Mouse (Mus musculus): ENCODE results near the gene 2310034G01Rik. TPM values are rescaled to one million over a fixed set of nuclear protein-coding genes. Genes with fewer than 3 reads are reported as not detected.

The 2310034G01Rik gene
- polyA plus RNA-seq, 1 experiment from 2014 or later: 1.0 TPM

- 69% methylated on average over 5 of the region's 5 CpGs for WGBS
- Histone ChIP-seq H3K4me1 (peaks cover 53% of the 10 kb centered on the region), H3K9me3 (no peaks in the 10 kb centered on the region), H3K27me3 (replicated peaks; ENCODE audit: low read depth, poor library complexity, severe bottlenecking) (peaks cover 91% of the 10 kb centered on the region), H3K4me3 (no peak overlapping the region), H3K27ac (replicated peaks) (no peak overlapping the region), H3K36me3 (replicated peaks) (no peaks in the 10 kb centered on the region)
- no peak for DNase-seq (ENCODE audit: low spot score)
These were observed 26.4 kb downstream of the 2310034G01Rik start for GRCm38 (mm10) chr19:46323716-46324115.

- 74% methylated on average over 13 of the region's 13 CpGs for WGBS
- Histone ChIP-seq H3K9me3 (no peaks in the 10 kb centered on the region), H3K27ac (replicated peaks) (no peak overlapping the region), H3K27me3 (replicated peaks; ENCODE audit: low read depth, poor library complexity, severe bottlenecking) (peaks cover 97% of the 10 kb centered on the region), H3K4me3 (no peak overlapping the region), H3K36me3 (replicated peaks) (no peaks in the 10 kb centered on the region), H3K4me1 (peaks cover 53% of the 10 kb centered on the region)
- no peak for DNase-seq (ENCODE audit: low spot score)
These were observed 27.0 kb downstream of the 2310034G01Rik start for GRCm38 (mm10) chr19:46322996-46323572.

- Histone ChIP-seq H3K36me3 (replicated peaks) (no peaks in the 10 kb centered on the region), H3K27ac (replicated peaks) (peak overlapping the region; percentile 51; the same call in 1 of the 2 replicates), H3K4me3 (peak overlapping the region; percentile 4; the same call in 1 of the 2 replicates), H3K4me1 (peaks cover 53% of the 10 kb centered on the region), H3K9me3 (no peaks in the 10 kb centered on the region), H3K27me3 (replicated peaks; ENCODE audit: low read depth, poor library complexity, severe bottlenecking) (peaks cover 100% of the 10 kb centered on the region)
- 58% methylated on average over 11 of the region's 11 CpGs for WGBS
- DNase-seq (ENCODE audit: low spot score): no peak
These were observed 27.7 kb downstream of the 2310034G01Rik start for GRCm38 (mm10) chr19:46322144-46322995.

- Histone ChIP-seq H3K4me3 (peak overlapping the region; percentile 4; the same call in 1 of the 2 replicates), H3K36me3 (replicated peaks) (no peaks in the 10 kb centered on the region), H3K4me1 (peaks cover 51% of the 10 kb centered on the region), H3K27ac (replicated peaks) (0 out of 2 replicates have a peak overlapping the region, but pooled peaks have one; percentile 51), H3K9me3 (no peaks in the 10 kb centered on the region), H3K27me3 (replicated peaks; ENCODE audit: low read depth, poor library complexity, severe bottlenecking) (peaks cover 100% of the 10 kb centered on the region)
- whole genome bisulfite sequencing: 25% methylated on average over 6 of the region's 6 CpGs
- DNase-seq (ENCODE audit: low spot score): peak; percentile 51
These were observed 28.8 kb downstream of the 2310034G01Rik start for GRCm38 (mm10) chr19:46321101-46321943.

GRCm38 (mm10) chr19:46320076-46320785, 29.9 kb downstream of the 2310034G01Rik start:
- Histone ChIP-seq H3K27ac (replicated peaks) (no peak overlapping the region), H3K4me1 (peaks cover 49% of the 10 kb centered on the region), H3K36me3 (replicated peaks) (no peaks in the 10 kb centered on the region), H3K9me3 (no peaks in the 10 kb centered on the region), H3K27me3 (replicated peaks; ENCODE audit: low read depth, poor library complexity, severe bottlenecking) (peaks cover 100% of the 10 kb centered on the region), H3K4me3 (no peak overlapping the region)
- DNase-seq (ENCODE audit: low spot score): no peak
- whole genome bisulfite sequencing: 81% methylated on average over 8 of the region's 8 CpGs

GRCm38 (mm10) chr19:46318586-46319378, 31.3 kb downstream of the 2310034G01Rik start:
- no peaks in the 10 kb centered on the region for H3K9me3 ChIP-seq
- no peaks in the 10 kb centered on the region for H3K36me3 ChIP-seq (replicated peaks)
- DNase-seq (ENCODE audit: low spot score): peak; percentile 70
- 10% methylated on average over 16 of the region's 16 CpGs for WGBS
- peak overlapping the region; percentile 33 for H3K4me3 ChIP-seq
- peaks cover 60% of the 10 kb centered on the region for H3K4me1 ChIP-seq
- H3K27ac ChIP-seq (replicated peaks): no peak overlapping the region
- peaks cover 100% of the 10 kb centered on the region for H3K27me3 ChIP-seq (replicated peaks; ENCODE audit: low read depth, poor library complexity, severe bottlenecking)

GRCm38 (mm10) chr19:46318031-46318471, 32.1 kb downstream of the 2310034G01Rik start:
- 0 out of 2 replicates have a peak overlapping the region, but pooled peaks have one; percentile 30 for H3K27ac ChIP-seq (replicated peaks)
- peaks cover 60% of the 10 kb centered on the region for H3K4me1 ChIP-seq
- peaks cover 100% of the 10 kb centered on the region for H3K27me3 ChIP-seq (replicated peaks; ENCODE audit: low read depth, poor library complexity, severe bottlenecking)
- peak overlapping the region; percentile 56 for H3K4me3 ChIP-seq
- WGBS: 2% methylated on average over 42 of the region's 42 CpGs
- H3K36me3 ChIP-seq (replicated peaks): no peaks in the 10 kb centered on the region
- no peaks in the 10 kb centered on the region for H3K9me3 ChIP-seq
- peak; percentile 29 for DNase-seq (ENCODE audit: low spot score)

GRCm38 (mm10) chr19:46317546-46317885, 32.6 kb downstream of the 2310034G01Rik start:
- Histone ChIP-seq H3K4me3 (peak overlapping the region; percentile 56), H3K27me3 (replicated peaks; ENCODE audit: low read depth, poor library complexity, severe bottlenecking) (peaks cover 100% of the 10 kb centered on the region), H3K27ac (replicated peaks) (peak overlapping the region; percentile 30; the same call in 1 of the 2 replicates), H3K36me3 (replicated peaks) (no peaks in the 10 kb centered on the region), H3K4me1 (peaks cover 60% of the 10 kb centered on the region), H3K9me3 (no peaks in the 10 kb centered on the region)
- WGBS: 2% methylated on average over 48 of the region's 48 CpGs
- DNase-seq (ENCODE audit: low spot score): no peak

GRCm38 (mm10) chr19:46316846-46317545, 33.1 kb downstream of the 2310034G01Rik start:
- Histone ChIP-seq H3K4me3 (peak overlapping the region; percentile 56), H3K36me3 (replicated peaks) (peaks cover 1% of the 10 kb centered on the region; the same call in 1 of the 2 replicates), H3K27me3 (replicated peaks; ENCODE audit: low read depth, poor library complexity, severe bottlenecking) (peaks cover 100% of the 10 kb centered on the region), H3K27ac (replicated peaks) (0 out of 2 replicates have a peak overlapping the region, but pooled peaks have one; percentile 30), H3K9me3 (no peaks in the 10 kb centered on the region), H3K4me1 (peaks cover 55% of the 10 kb centered on the region)
- peak; percentile 17 for DNase-seq (ENCODE audit: low spot score)
- WGBS: 28% methylated on average over 15 of the region's 15 CpGs

- peak overlapping the region; percentile 56; the same call in 1 of the 2 replicates for H3K4me3 ChIP-seq
- peaks cover 11% of the 10 kb centered on the region for H3K36me3 ChIP-seq (replicated peaks)
- no peak overlapping the region for H3K27ac ChIP-seq (replicated peaks)
- peaks cover 100% of the 10 kb centered on the region for H3K27me3 ChIP-seq (replicated peaks; ENCODE audit: low read depth, poor library complexity, severe bottlenecking)
- H3K4me1 ChIP-seq: peaks cover 44% of the 10 kb centered on the region
- 55% methylated on average over 12 of the region's 12 CpGs for WGBS
- no peaks in the 10 kb centered on the region for H3K9me3 ChIP-seq
- DNase-seq (ENCODE audit: low spot score): peak; percentile 32
These were observed 34.1 kb downstream of the 2310034G01Rik start for GRCm38 (mm10) chr19:46315752-46316610.

Measured in embryonic facial prominence, embryonic 10.5 days (tissue).